Mouse (Mus musculus) cerebellum, postnatal 10 days (tissue): ENCODE measurements around the gene Efemp1.

ENCODE experiments used
- DNase-seq, 2 experiments: peaks; one replicate each; pipeline ENCODE4 v3.0.0; 2021; ENCODE audit warnings: mixed read lengths in 2 of 2

Gene Efemp1

DNA sequence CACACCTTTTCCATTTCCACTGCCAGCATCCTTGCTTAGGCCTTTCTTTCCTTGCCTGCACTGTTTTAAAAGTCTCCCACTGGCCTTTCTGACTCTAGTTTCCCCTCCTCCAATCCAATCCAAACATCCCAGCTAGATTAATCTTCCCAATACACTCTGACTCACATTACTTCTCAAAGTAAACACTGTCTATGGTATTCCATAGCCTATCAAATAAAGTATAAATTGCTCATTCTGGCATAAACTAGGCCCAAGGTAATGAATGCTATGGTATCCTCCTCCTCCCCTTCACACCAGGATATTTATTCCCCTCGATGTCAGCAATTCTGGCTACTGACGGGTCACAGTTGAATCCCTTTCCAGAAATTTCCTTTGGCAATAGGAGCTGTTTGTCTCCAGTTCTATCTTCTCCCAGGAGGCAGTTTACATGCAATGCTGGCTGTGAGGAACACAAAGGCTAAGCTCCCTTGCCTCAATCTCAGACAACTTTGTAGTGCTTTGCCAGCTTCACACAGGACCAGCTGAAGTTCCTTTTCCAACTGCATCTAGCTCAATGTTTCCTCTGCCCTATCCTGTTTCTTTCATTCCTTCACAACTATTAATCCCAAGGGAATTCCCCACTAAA lies 98.7 kb downstream of the Efemp1 start:
- no peak for DNase-seq

DNA sequence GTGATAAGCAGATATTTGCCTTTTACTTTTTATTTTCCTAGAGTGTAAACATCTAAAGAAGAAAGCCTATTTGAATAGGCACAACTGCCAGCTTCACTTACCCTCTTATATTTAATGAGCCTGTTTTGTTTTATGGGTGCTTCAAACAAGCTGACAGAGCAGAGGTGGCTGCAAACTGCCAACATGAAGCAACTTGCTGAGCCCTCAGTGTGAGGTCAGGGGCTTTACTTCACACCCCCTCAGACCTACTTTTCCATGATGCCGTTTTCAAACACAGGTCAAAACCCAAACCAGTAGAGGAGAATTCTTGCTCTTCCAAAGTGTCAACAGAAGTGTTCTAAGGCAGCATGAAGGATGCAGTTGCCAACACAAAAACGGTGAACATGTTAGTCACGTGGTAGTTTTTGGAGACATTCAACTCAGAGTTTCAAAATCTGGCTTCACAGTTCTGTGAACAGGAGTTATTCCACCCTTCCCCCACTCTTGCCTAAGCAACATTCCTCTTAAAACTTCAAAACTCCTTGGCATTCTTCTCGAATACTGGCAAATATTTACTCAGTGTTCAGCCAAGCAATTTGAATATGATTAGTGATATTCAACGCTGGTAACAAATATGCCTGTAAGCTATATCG lies 101.8 kb downstream of the Efemp1 start:
- DNase-seq = no peak

DNA sequence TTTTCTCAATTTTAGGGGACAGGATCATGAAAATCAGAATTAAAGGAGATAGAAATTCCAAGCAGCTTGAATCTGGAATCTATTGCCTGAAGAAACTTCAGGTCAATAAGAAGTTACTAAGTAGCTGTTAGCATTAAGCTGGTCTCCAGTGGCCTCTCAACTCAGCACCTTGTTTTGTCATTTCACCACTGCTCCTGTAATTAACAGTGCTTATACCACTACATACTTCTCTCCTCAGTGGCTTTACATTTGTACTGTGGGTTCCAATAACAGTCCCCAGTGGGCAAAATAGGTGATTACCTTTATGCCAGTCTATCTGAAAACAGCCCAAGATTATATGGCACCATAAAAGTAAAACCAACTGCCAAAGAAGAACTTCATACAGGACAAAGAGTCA lies 102.3 kb downstream of the Efemp1 start:
- DNase-seq = no peak

DNA sequence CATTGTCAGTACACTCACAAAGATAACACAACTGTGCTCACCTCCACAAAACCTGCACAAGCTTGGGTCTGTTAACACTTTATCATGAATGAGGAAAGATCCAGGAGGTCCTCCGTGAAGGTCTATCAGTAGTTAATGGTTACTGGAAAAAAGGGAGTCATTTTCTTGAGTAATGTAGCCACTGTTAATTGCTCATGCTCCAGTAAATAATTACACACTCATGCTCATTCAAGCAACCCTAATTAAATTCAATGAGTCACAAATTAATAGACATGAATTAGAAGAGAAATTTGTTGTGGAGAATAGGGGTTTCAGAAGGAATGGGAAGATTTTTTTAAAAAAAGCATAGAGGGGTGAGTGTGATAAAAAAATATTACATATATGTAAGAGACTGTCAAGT lies 108.4 kb downstream of the Efemp1 start:
- no peak for DNase-seq
